Mouse (Mus musculus): ENCODE data around the gene Prr29. TPM values are rescaled to one million over a fixed set of nuclear protein-coding genes. Genes with fewer than 3 reads are reported as not detected.

Prr29 gene
- total RNA-seq (2014; rRNA removed) (not detected in 2 replicates), polyA plus RNA-seq (2012; rRNA removed) (0.17 TPM in 1 of 2 replicates, not detected in the other)

DNA sequence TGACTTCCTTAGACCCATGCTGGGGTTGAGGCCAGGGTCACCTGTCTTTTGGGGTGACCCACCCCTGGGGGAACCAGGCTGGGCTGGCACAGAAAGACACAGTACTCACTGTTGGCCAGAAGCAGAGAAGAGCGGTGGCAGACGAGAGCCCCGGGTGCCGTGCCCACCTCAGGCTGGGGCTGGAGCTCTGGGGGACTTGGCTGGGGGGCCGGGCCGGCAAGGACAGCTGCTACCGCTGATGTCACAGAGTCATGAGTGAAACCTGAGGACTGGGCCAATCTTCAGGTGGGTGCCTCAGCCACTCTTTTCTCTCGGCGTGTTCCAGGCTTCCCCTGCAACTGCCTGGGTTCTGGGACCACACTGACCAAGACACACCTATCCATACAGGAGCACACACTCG is at the start of gene Prr29:
Gene Prr29, plus strand, starts transcription at position 107 of the 400 bp plus-strand sequence.
- H3K4me3 ChIP-seq (ENCODE audit: insufficient read depth, low read depth, low read length): no peak within 1 kb of the TSS
- no peaks in the 10 kb centered on the region for H3K4me1 ChIP-seq (ENCODE audit: control insufficient read depth, insufficient read depth, low read length)
- H3K27ac ChIP-seq (replicated peaks; ENCODE audit: insufficient read depth, low read depth, low read length): no peak within 1 kb of the TSS
- no peak within 1 kb of the TSS for H3K9ac ChIP-seq (ENCODE audit: low read depth, low read length)
- no peaks in the 10 kb centered on the region for H3K36me3 ChIP-seq (ENCODE audit: control insufficient read depth, insufficient read depth, low read length)
- no peak for TF ChIP-seq POLR2A (IDR thresholded peaks at IDR 0.05; ENCODE audit: extremely low read depth, insufficient read depth, low read length)
- TF ChIP-seq CTCF (IDR thresholded peaks at IDR 0.05; ENCODE audit: low read depth, low read length): no peak
- no peaks in the 10 kb centered on the region for H3K79me2 ChIP-seq (ENCODE audit: control insufficient read depth, insufficient read depth, low read length)
- no peak for DNase-seq (ENCODE audit: extremely low read depth, low read depth, low spot score)
- 61% methylated on average over 10 of the region's 10 CpGs for WGBS
- H3K27me3 ChIP-seq (ENCODE audit: control insufficient read depth, insufficient read depth, low read length): no peaks in the 10 kb centered on the region

DNA sequence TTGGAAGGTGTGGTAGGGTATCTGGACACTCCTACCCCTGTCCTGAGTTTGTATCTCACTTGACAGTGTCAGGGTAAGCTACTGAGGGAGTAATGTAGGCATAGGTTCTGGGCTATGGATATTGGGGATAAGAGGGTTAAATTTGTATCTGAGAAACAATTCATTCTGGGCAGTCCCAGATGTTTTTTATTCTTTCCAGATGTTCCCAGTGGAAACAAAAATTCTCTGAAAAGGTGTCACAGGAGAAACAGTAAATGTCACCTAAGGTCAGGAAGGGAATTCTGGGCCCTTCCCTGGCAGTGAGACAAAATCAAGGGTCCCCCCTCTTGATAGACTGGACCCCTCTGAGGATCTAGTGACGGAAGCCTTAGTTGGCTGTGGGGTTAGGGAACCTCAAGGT is 48.9 kb upstream of the Prr29 start:
- H3K27me3 ChIP-seq (ENCODE audit: control insufficient read depth, insufficient read depth, low read length): no peaks in the 10 kb centered on the region
- no peak for DNase-seq (ENCODE audit: extremely low read depth, low read depth, low spot score)
- no peaks in the 10 kb centered on the region for H3K4me1 ChIP-seq (ENCODE audit: control insufficient read depth, insufficient read depth, low read length)
- 92% methylated on average over 1 of the region's 1 CpGs for WGBS
- H3K36me3 ChIP-seq (ENCODE audit: control insufficient read depth, insufficient read depth, low read length): no peaks in the 10 kb centered on the region
- TF ChIP-seq CTCF (IDR thresholded peaks at IDR 0.05; ENCODE audit: low read depth, low read length) (no peak), POLR2A (IDR thresholded peaks at IDR 0.05; ENCODE audit: extremely low read depth, insufficient read depth, low read length) (no peak)
- no peak overlapping the region for H3K4me3 ChIP-seq (ENCODE audit: insufficient read depth, low read depth, low read length)
- no peaks in the 10 kb centered on the region for H3K79me2 ChIP-seq (ENCODE audit: control insufficient read depth, insufficient read depth, low read length)
- H3K27ac ChIP-seq (replicated peaks; ENCODE audit: insufficient read depth, low read depth, low read length): no peak overlapping the region
- no peak overlapping the region for H3K9ac ChIP-seq (ENCODE audit: low read depth, low read length)

DNA sequence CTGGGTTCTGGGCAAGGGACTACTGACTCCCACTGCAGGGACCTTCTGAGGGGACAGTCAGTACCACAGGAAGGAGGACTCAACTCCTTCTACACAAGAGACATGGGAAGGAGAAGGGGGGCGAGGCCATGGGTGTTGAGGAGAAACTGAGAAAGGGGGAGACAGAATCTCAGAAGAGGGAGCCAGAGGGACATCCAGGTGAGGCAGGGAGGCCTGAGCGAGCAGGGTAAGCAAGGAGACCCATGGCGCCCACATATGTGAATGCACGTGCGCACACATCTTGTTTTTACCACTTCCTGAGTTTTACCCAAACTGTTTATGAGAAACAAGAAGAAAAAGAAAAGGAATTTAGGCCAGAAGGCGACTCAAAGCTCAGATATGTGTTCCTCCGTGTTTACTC is 47.5 kb upstream of the Prr29 start:
- H3K4me3 ChIP-seq (ENCODE audit: insufficient read depth, low read depth, low read length): no peak overlapping the region
- TF ChIP-seq POLR2A (IDR thresholded peaks at IDR 0.05; ENCODE audit: extremely low read depth, insufficient read depth, low read length): no peak
- TF ChIP-seq CTCF (IDR thresholded peaks at IDR 0.05; ENCODE audit: low read depth, low read length): no peak
- WGBS: 83% methylated on average over 7 of the region's 7 CpGs
- no peak overlapping the region for H3K27ac ChIP-seq (replicated peaks; ENCODE audit: insufficient read depth, low read depth, low read length)
- H3K27me3 ChIP-seq (ENCODE audit: control insufficient read depth, insufficient read depth, low read length): no peaks in the 10 kb centered on the region
- H3K9ac ChIP-seq (ENCODE audit: low read depth, low read length): no peak overlapping the region
- H3K4me1 ChIP-seq (ENCODE audit: control insufficient read depth, insufficient read depth, low read length): no peaks in the 10 kb centered on the region
- no peak for DNase-seq (ENCODE audit: extremely low read depth, low read depth, low spot score)
- no peaks in the 10 kb centered on the region for H3K79me2 ChIP-seq (ENCODE audit: control insufficient read depth, insufficient read depth, low read length)
- no peaks in the 10 kb centered on the region for H3K36me3 ChIP-seq (ENCODE audit: control insufficient read depth, insufficient read depth, low read length)

DNA sequence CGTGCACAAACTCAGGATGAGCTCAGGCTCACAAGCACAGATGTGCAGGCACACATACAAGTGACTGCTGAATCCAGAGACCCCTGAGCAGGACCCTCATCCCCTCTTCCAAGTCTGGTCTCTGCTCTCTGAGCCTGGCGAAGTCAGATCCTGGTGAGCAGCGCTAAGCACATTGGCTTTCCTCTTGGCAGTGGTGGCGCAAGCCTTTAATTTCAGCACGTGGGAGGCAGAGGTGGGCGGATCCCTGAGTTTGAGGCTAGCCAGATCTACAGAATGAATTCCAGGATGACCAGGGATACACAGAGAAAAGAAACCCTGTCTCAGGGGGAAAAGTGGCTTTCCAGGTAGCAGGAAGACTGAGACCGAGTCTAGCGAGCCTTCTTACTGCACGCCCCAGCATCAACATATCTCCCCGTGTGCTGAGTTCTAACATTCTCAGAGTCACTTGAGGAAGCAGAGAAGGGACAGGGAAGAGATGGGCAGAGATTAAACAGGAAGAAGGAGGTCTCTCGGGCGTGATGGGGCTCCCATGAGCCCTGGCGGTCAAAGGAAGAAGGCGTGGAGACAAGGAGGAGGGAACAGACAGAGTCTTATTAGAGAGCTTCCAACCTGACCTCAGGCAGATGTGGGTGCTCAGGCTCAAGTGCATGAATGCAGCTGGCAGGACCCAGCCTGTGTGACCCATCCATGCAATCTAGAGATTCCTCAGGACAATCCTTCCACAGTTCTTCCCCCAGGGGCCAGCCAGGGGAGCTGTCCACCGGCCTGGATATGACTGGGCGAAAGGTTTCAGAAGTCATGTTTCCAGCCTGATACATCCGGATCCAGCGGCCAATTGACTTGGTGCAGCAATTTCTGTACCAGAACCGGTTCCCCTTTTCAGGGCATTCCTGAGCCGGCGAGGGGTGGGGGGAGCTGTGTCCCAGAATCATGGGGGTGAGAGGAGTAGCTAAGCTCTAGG is 46.6 kb upstream of the Prr29 start:
- Histone ChIP-seq H3K27me3 (ENCODE audit: control insufficient read depth, insufficient read depth, low read length) (no peaks in the 10 kb centered on the region), H3K27ac (replicated peaks; ENCODE audit: insufficient read depth, low read depth, low read length) (no peak overlapping the region; the same call in 1 of the 2 replicates), H3K9ac (ENCODE audit: low read depth, low read length) (no peak overlapping the region), H3K79me2 (ENCODE audit: control insufficient read depth, insufficient read depth, low read length) (no peaks in the 10 kb centered on the region), H3K4me1 (ENCODE audit: control insufficient read depth, insufficient read depth, low read length) (no peaks in the 10 kb centered on the region), H3K4me3 (ENCODE audit: insufficient read depth, low read depth, low read length) (no peak overlapping the region), H3K36me3 (ENCODE audit: control insufficient read depth, insufficient read depth, low read length) (no peaks in the 10 kb centered on the region)
- peak; percentile 25 for DNase-seq (ENCODE audit: extremely low read depth, low read depth, low spot score)
- TF ChIP-seq CTCF (IDR thresholded peaks at IDR 0.05; ENCODE audit: low read depth, low read length) (no peak), POLR2A (IDR thresholded peaks at IDR 0.05; ENCODE audit: extremely low read depth, insufficient read depth, low read length) (no peak)
- 64% methylated on average over 21 of the region's 21 CpGs for WGBS

DNA sequence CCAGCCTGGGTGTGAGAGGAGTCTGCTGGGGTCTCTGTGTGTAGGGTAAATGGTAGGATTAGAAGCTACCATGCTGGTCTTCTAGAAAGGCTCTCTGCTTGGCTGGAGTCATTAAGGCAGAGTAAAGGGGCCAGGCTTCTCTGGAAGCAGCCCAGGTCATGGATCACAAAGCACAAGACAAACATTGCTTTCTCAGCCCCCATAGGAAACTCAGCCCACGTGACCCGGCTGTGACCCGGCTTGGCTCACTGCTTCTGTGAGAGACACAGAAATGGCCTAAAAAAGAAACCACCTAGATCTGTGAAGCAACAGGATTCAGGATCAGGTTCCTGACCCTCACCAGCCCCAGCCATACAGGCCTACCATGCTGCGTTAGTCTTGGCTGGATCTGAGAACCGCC is 40.4 kb upstream of the Prr29 start:
- H3K4me3 ChIP-seq (ENCODE audit: insufficient read depth, low read depth, low read length): no peak overlapping the region
- no peak overlapping the region for H3K27ac ChIP-seq (replicated peaks; ENCODE audit: insufficient read depth, low read depth, low read length)
- WGBS: 50% methylated on average over 5 of the region's 5 CpGs
- H3K9ac ChIP-seq (ENCODE audit: low read depth, low read length): no peak overlapping the region
- no peaks in the 10 kb centered on the region for H3K36me3 ChIP-seq (ENCODE audit: control insufficient read depth, insufficient read depth, low read length)
- H3K4me1 ChIP-seq (ENCODE audit: control insufficient read depth, insufficient read depth, low read length): no peaks in the 10 kb centered on the region
- DNase-seq (ENCODE audit: extremely low read depth, low read depth, low spot score): no peak
- no peak for TF ChIP-seq POLR2A (IDR thresholded peaks at IDR 0.05; ENCODE audit: extremely low read depth, insufficient read depth, low read length)
- no peak for TF ChIP-seq CTCF (IDR thresholded peaks at IDR 0.05; ENCODE audit: low read depth, low read length)
- H3K27me3 ChIP-seq (ENCODE audit: control insufficient read depth, insufficient read depth, low read length): no peaks in the 10 kb centered on the region
- H3K79me2 ChIP-seq (ENCODE audit: control insufficient read depth, insufficient read depth, low read length): no peaks in the 10 kb centered on the region
